Mouse (Mus musculus) neutrophil, adult 65 days (primary cell): Measurements from ENCODE around the gene Slc22a13. TPM values are rescaled to one million over a fixed set of nuclear protein-coding genes. Genes with fewer than 3 reads are reported as not detected.

Experiments
- total RNA-seq: library from RNA; stranded (reverse); gene quantifications from 2 replicates; pipeline ENCODE4 v1.2.4, GENCODE M21; 2023

The Slc22a13 gene
- not detected in 2 replicates for total RNA-seq

DNA sequence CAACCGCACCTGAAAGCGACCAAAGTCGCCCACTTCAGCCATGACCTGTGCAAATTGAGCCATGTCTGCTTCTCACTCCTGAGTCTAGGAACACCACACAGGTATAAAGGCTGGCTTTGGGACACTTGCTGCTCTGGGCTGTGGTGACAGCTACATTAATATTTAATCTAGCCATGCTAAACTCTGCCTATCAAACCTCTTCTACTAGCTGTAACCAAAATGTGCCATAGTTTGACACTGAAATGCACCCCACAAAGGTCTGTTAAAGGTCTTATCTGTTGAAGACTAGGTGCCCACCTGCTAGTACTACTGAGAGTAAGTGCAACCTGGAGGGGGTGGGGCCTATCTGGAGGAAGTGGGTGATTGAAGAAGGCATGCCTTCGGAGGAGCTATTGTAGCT, at the start of gene Slc22a13:
Gene Slc22a13, minus strand, starts transcription at position 101 of the 400 bp plus-strand sequence.

GRCm38 (mm10) chr9:119158861-119159260, 50.0 kb downstream of the Slc22a13 start, which contains the start of gene Gm47289:
Gene Gm47289 (plus strand): TSS chr9:119159161.

GRCm38 (mm10) chr9:119156278-119157201, 52.4 kb downstream of the Slc22a13 start, which contains the start of gene Acaa1b:
Gene Acaa1b (minus strand): TSS chr9:119157093.

Other genes with a start within 250 kb of the Slc22a13 start
- 30.2 and 54.2 TPM in 2 replicates for gene Vill, start 156.3 kb downstream of the Slc22a13 start, total RNA-seq
- gene Plcd1, start 115.6 kb downstream of the Slc22a13 start, total RNA-seq, result 0.73 and 1.2 TPM in 2 replicates
- gene Dlec1, start 106.6 kb downstream of the Slc22a13 start, total RNA-seq, result 0.43 TPM in 1 of 2 replicates, not detected in the other
- gene Acaa1b, start 52.0 kb downstream of the Slc22a13 start, total RNA-seq, result 0.68 and 0.85 TPM in 2 replicates
- not detected in 2 replicates for gene Gm47289, start 49.9 kb downstream of the Slc22a13 start, total RNA-seq
- 21.8 and 27.9 TPM in 2 replicates for gene Oxsr1, start 113.3 kb upstream of the Slc22a13 start, total RNA-seq
- 43.2 and 61.0 TPM in 2 replicates for gene Acaa1a, start 130.6 kb upstream of the Slc22a13 start, total RNA-seq
- gene Myd88, start 132.3 kb upstream of the Slc22a13 start, total RNA-seq, result 99.5 and 123 TPM in 2 replicates
- gene Xylb, start 148.3 kb upstream of the Slc22a13 start, total RNA-seq, result 0.98 and 1.1 TPM in 2 replicates
- not detected in 2 replicates for gene Slc22a14, start 156.5 kb upstream of the Slc22a13 start, total RNA-seq
- gene Acvr2b, start 193.0 kb upstream of the Slc22a13 start, total RNA-seq, result 0.86 and 1.1 TPM in 2 replicates
- gene Exog, start 235.8 kb upstream of the Slc22a13 start, total RNA-seq, result 1.3 and 2.9 TPM in 2 replicates